Mouse (Mus musculus) lung, postnatal 0 days (tissue): ENCODE measurements around the gene Pard3b. TPM values are rescaled to one million over a fixed set of nuclear protein-coding genes. Genes with fewer than 3 reads are reported as not detected.

Experiments used
- ATAC-seq: fragments of 200-750 bp; cut with Nextera tagmentation; 2 replicates; pipeline ENCODE4 v1.8.0; 2017; ENCODE audit warnings: moderate library complexity
- DNase-seq: peaks from one replicate; pipeline ENCODE4 v3.0.0-alpha.2; 2016; ENCODE audit warnings: low spot score
- H3K27ac ChIP-seq: fragments of 300-500 bp; sonication (generic); 2 replicates; pipeline ENCODE4 v1.5.1; 2014; ENCODE audit warnings: antibody characterized with exemption, mild to moderate bottlenecking, low read length, mixed read lengths
- H3K27me3 ChIP-seq: fragments of 300-500 bp; sonication (generic); replicated peaks from 2 replicates; pipeline ENCODE4 v1.6.1; 2014; ENCODE audit warnings: low read length, mixed read lengths; ENCODE audit not compliant: insufficient read depth
- H3K36me3 ChIP-seq: fragments of 300-500 bp; sonication (generic); 2 replicates; pipeline ENCODE4 v1.6.1; 2014; ENCODE audit warnings: low read length, mixed read lengths; ENCODE audit not compliant: insufficient read depth
- H3K4me1 ChIP-seq: fragments of 300-500 bp; sonication (generic); 2 replicates; pipeline ENCODE4 v1.6.1; 2014; ENCODE audit warnings: antibody characterized with exemption, low read depth, low read length, mixed read lengths; ENCODE audit not compliant: insufficient read depth
- H3K4me2 ChIP-seq: fragments of 300-500 bp; sonication (generic); replicated peaks from 2 replicates; pipeline ENCODE4 v1.6.1; 2014; ENCODE audit warnings: low read depth, mild to moderate bottlenecking, low read length, moderate library complexity, mixed read lengths
- H3K4me3 ChIP-seq: fragments of 300-500 bp; sonication (generic); 2 replicates; pipeline ENCODE4 v1.5.1; 2014; ENCODE audit warnings: low read depth, low read length
- H3K9ac ChIP-seq: fragments of 300-500 bp; sonication (generic); replicated peaks from 2 replicates; pipeline ENCODE4 v1.6.1; 2014; ENCODE audit warnings: low read depth, mild to moderate bottlenecking
- H3K9me3 ChIP-seq: fragments of 300-500 bp; sonication (generic); 2 replicates; pipeline ENCODE4 v1.6.1; 2016; ENCODE audit warnings: low read length, mixed read lengths
- CTCF ChIP-seq: IDR thresholded peaks from 2 replicates; pipeline ENCODE4 v1.5.1; 2016; ENCODE audit warnings: antibody characterized with exemption, mild to moderate bottlenecking
- EP300 ChIP-seq: IDR thresholded peaks from 2 replicates; pipeline ENCODE4 v1.6.1; 2016; ENCODE audit warnings: antibody characterized with exemption, mild to moderate bottlenecking, control low read depth
- WGBS: fragments of 180-500 bp; shearing (Covaris S2); extraction: QIAGEN DNeasy Blood & Tissue Kit; methylation state at CpG from one replicate; pipeline ENCODE4 v1.1.7; 2014; 5-methylcytosine and 5-hydroxymethylcytosine counted together
- polyA plus RNA-seq: library from polyadenylated mRNA; unstranded; fragments of >200 nt; fragmentation: Nextera tagmentation; extraction: Ambion mirVana; gene quantifications from 2 replicates; pipeline ENCODE4 v1.2.1, GENCODE M21; 2015

Pard3b gene
- polyA plus RNA-seq, 1 experiment from 2014 or later, result 19.1 TPM

GRCm38 (mm10) chr1:62632886-62633285 is 994.3 kb downstream of the Pard3b start:
- no peak for TF ChIP-seq CTCF
- TF ChIP-seq EP300, result no peak
- H3K9me3 ChIP-seq, result no peaks in the 10 kb centered on the region
- no peak overlapping the region for H3K4me3 ChIP-seq
- H3K27me3 ChIP-seq, result no peaks in the 10 kb centered on the region
- no peaks in the 10 kb centered on the region for H3K36me3 ChIP-seq
- no peak overlapping the region for H3K9ac ChIP-seq
- 94% methylated on average over 2 of the region's 2 CpGs for WGBS
- no peak overlapping the region for H3K4me2 ChIP-seq
- DNase-seq (no peak), ATAC-seq (no peak)
- H3K4me1 ChIP-seq, result peaks cover 6% of the 10 kb centered on the region; the same call in 1 of the 2 replicates
- no peak overlapping the region for H3K27ac ChIP-seq

- no peak overlapping the region for H3K27ac ChIP-seq
- no peaks in the 10 kb centered on the region for H3K36me3 ChIP-seq
- no peak for TF ChIP-seq EP300
- no peak for TF ChIP-seq CTCF
- H3K4me3 ChIP-seq, result no peak overlapping the region
- no peaks in the 10 kb centered on the region for H3K9me3 ChIP-seq
- DNase-seq (no peak), ATAC-seq (no peak)
- no peak overlapping the region for H3K4me2 ChIP-seq
- H3K27me3 ChIP-seq, result no peaks in the 10 kb centered on the region
- 45% methylated on average over 6 of the region's 6 CpGs for WGBS
- H3K9ac ChIP-seq, result no peak overlapping the region
- peaks cover 3% of the 10 kb centered on the region; the same call in 1 of the 2 replicates for H3K4me1 ChIP-seq
These were observed 996.6 kb downstream of the Pard3b start for GRCm38 (mm10) chr1:62635203-62635602.

- no peaks in the 10 kb centered on the region for H3K9me3 ChIP-seq
- TF ChIP-seq EP300 (no peak), CTCF (no peak)
- H3K4me2 ChIP-seq, result no peak overlapping the region
- H3K27ac ChIP-seq, result no peak overlapping the region
- 87% methylated on average over 6 of the region's 6 CpGs for WGBS
- DNase-seq, result no peak
- H3K4me1 ChIP-seq, result no peaks in the 10 kb centered on the region
- H3K36me3 ChIP-seq, result no peaks in the 10 kb centered on the region
- no peak for ATAC-seq
- H3K4me3 ChIP-seq, result no peak overlapping the region
- no peak overlapping the region for H3K9ac ChIP-seq
- no peaks in the 10 kb centered on the region for H3K27me3 ChIP-seq
These were observed 998.5 kb downstream of the Pard3b start for GRCm38 (mm10) chr1:62636906-62637673.

GRCm38 (mm10) chr1:62639012-62639411 is 1000.4 kb downstream of the Pard3b start:
- H3K27me3 ChIP-seq, result no peaks in the 10 kb centered on the region
- no peak overlapping the region for H3K27ac ChIP-seq
- no peak overlapping the region for H3K9ac ChIP-seq
- 85% methylated on average over 11 of the region's 11 CpGs for WGBS
- H3K4me3 ChIP-seq, result no peak overlapping the region
- H3K9me3 ChIP-seq, result no peaks in the 10 kb centered on the region
- ATAC-seq (no peak), DNase-seq (no peak)
- no peaks in the 10 kb centered on the region for H3K4me1 ChIP-seq
- no peaks in the 10 kb centered on the region for H3K36me3 ChIP-seq
- no peak overlapping the region for H3K4me2 ChIP-seq
- TF ChIP-seq EP300, result no peak
- TF ChIP-seq CTCF, result no peak

- Histone ChIP-seq H3K4me3 (no peak overlapping the region), H3K4me1 (no peaks in the 10 kb centered on the region), H3K27ac (no peak overlapping the region), H3K36me3 (no peaks in the 10 kb centered on the region), H3K27me3 (no peaks in the 10 kb centered on the region), H3K4me2 (no peak overlapping the region), H3K9me3 (no peaks in the 10 kb centered on the region), H3K9ac (no peak overlapping the region)
- TF ChIP-seq CTCF (no peak), EP300 (no peak)
- DNase-seq (no peak), ATAC-seq (no peak)
- 79% methylated on average over 4 of the region's 4 CpGs for WGBS
These were observed 1000.8 kb downstream of the Pard3b start for GRCm38 (mm10) chr1:62639440-62639839.

GRCm38 (mm10) chr1:62644631-62645278 is 1006.1 kb downstream of the Pard3b start:
- H3K4me2 ChIP-seq, result no peak overlapping the region
- no peak for TF ChIP-seq CTCF
- no peak overlapping the region for H3K4me3 ChIP-seq
- ATAC-seq (no peak), DNase-seq (no peak)
- H3K27me3 ChIP-seq, result no peaks in the 10 kb centered on the region
- no peaks in the 10 kb centered on the region for H3K36me3 ChIP-seq
- no peak overlapping the region for H3K9ac ChIP-seq
- 70% methylated on average over 8 of the region's 8 CpGs for WGBS
- H3K4me1 ChIP-seq, result no peaks in the 10 kb centered on the region
- no peaks in the 10 kb centered on the region for H3K9me3 ChIP-seq
- no peak overlapping the region for H3K27ac ChIP-seq
